In genomic region chr2:148043976-148044876, GRCm38 (mm10) we compare ENCODE assay signal across 9 mouse cellular contexts. TPM values are rescaled to one million over a fixed set of nuclear protein-coding genes. Genes with fewer than 3 reads are reported as not detected.
A peak's percentile ranks its signal among the peaks of the same experiment; 100 is the strongest.
DNase-seq lines count a peak whose midpoint lies in the region; ATAC-seq and TF ChIP-seq lines count a peak whose summit lies in the region.
"Had no signal": no experiment of that assay in that cellular context is flagged by ENCODE, and none has a peak within 500 bp of the region (broad histone marks: within the 10 kb centered on the region; RNA-seq: fewer than 3 reads in every experiment).

No protein-coding gene starts in this region.

- H3K27me3 ChIP-seq in kidney, postnatal 0 days (ENCODE audit: insufficient read depth, low read length) = peaks cover 86% of the 10 kb centered on the region
- peaks cover 100% of the 10 kb centered on the region for H3K27me3 ChIP-seq in embryonic facial prominence, embryonic 15.5 days
- H3K27me3 ChIP-seq in limb, embryonic 13.5 days = peaks cover 100% of the 10 kb centered on the region
- peaks cover 97% of the 10 kb centered on the region for H3K27me3 ChIP-seq in neural tube, embryonic 15.5 days (replicated peaks)

- H3K9ac ChIP-seq in kidney, postnatal 0 days (ENCODE audit: low read depth, low read length) = no peak overlapping the region
- H3K9ac ChIP-seq in embryonic facial prominence, embryonic 15.5 days = no peak overlapping the region
- H3K9ac ChIP-seq in limb, embryonic 13.5 days = no peak overlapping the region
- no peak overlapping the region for H3K9ac ChIP-seq in neural tube, embryonic 15.5 days (replicated peaks)

- peaks cover 8% of the 10 kb centered on the region; the same call in 1 of the 2 replicates for H3K4me1 ChIP-seq in kidney, postnatal 0 days (replicated peaks; ENCODE audit: insufficient read depth, low read length)
- peaks cover 35% of the 10 kb centered on the region for H3K4me1 ChIP-seq in embryonic facial prominence, embryonic 15.5 days
- H3K4me1 ChIP-seq in limb, embryonic 13.5 days = peaks cover 31% of the 10 kb centered on the region
- peaks cover 25% of the 10 kb centered on the region for H3K4me1 ChIP-seq in neural tube, embryonic 15.5 days

- peak overlapping the region; percentile 66; the same call in 1 of the 2 replicates for H3K4me2 ChIP-seq in kidney, postnatal 0 days (ENCODE audit: low read length)
- peak overlapping the region; percentile 47 for H3K4me2 ChIP-seq in embryonic facial prominence, embryonic 15.5 days (replicated peaks)
- H3K4me2 ChIP-seq in limb, embryonic 13.5 days (replicated peaks) = peak overlapping the region; percentile 32
- peak overlapping the region; percentile 45 for H3K4me2 ChIP-seq in neural tube, embryonic 15.5 days

- 1% methylated on average over 70 of the region's 71 CpGs for WGBS in kidney, postnatal 0 days
- 1% methylated on average over 71 of the region's 71 CpGs for WGBS in embryonic facial prominence, embryonic 15.5 days
- WGBS in limb, embryonic 13.5 days = under 1% methylated on average over 70 of the region's 71 CpGs
- 1% methylated on average over 71 of the region's 71 CpGs for WGBS in neural tube, embryonic 15.5 days

- DNase-seq in kidney, postnatal 0 days (ENCODE audit: low spot score) = no peak
- DNase-seq in kidney, postnatal 25 days = no peak
- DNase-seq in layer of hippocampus, adult 9-10 months (ENCODE audit: low spot score) = no peak
- no peak for DNase-seq in right cerebral cortex, postnatal 10 days (ENCODE audit: low spot score in 2 of 2)
- DNase-seq in layer of hippocampus, adult 2 months (ENCODE audit: low spot score in 2 of 2) = no peak

- 0 out of 2 replicates have a peak overlapping the region, but pooled peaks have one; percentile 40 for H3K4me3 ChIP-seq in kidney, postnatal 0 days (replicated peaks; ENCODE audit: low read depth, low read length)
- H3K4me3 ChIP-seq in embryonic facial prominence, embryonic 15.5 days (replicated peaks) = peak overlapping the region; percentile 35
- peak overlapping the region; percentile 22 for H3K4me3 ChIP-seq in limb, embryonic 13.5 days
- peak overlapping the region; percentile 24; the same call in 1 of the 2 replicates for H3K4me3 ChIP-seq in neural tube, embryonic 15.5 days (replicated peaks)
- H3K4me3 ChIP-seq in layer of hippocampus, adult 2 months = no peak overlapping the region

- ATAC-seq in kidney, postnatal 0 days (replicated peaks; ENCODE audit: low FRiP score, low read depth) = no peak
- no peak for ATAC-seq in embryonic facial prominence, embryonic 15.5 days (ENCODE audit: insufficient number of reproducible peaks, low FRiP score, low TSS enrichment, low read depth)
- no peak for ATAC-seq in limb, embryonic 13.5 days (ENCODE audit: low FRiP score, low read depth)
- ATAC-seq in neural tube, embryonic 15.5 days (ENCODE audit: low FRiP score) = no peak

- TF ChIP-seq CTCF in kidney, postnatal 0 days (IDR thresholded peaks at IDR 0.05; ENCODE audit: low read depth) = no peak
- no peak for TF ChIP-seq CTCF in layer of hippocampus, adult 2 months (conservative IDR thresholded peaks at IDR 0.05)

- H3K9me3 ChIP-seq in kidney, postnatal 0 days (replicated peaks; ENCODE audit: low read length) = no peaks in the 10 kb centered on the region
- no peaks in the 10 kb centered on the region for H3K9me3 ChIP-seq in embryonic facial prominence, embryonic 15.5 days (replicated peaks)
- no peaks in the 10 kb centered on the region; the same call in 1 of the 2 replicates for H3K9me3 ChIP-seq in limb, embryonic 13.5 days
- no peaks in the 10 kb centered on the region for H3K9me3 ChIP-seq in neural tube, embryonic 15.5 days (replicated peaks)

- no peaks in the 10 kb centered on the region for H3K36me3 ChIP-seq in kidney, postnatal 0 days (ENCODE audit: insufficient read depth, low read length)
- no peaks in the 10 kb centered on the region for H3K36me3 ChIP-seq in embryonic facial prominence, embryonic 15.5 days
- no peaks in the 10 kb centered on the region for H3K36me3 ChIP-seq in limb, embryonic 13.5 days
- no peaks in the 10 kb centered on the region for H3K36me3 ChIP-seq in neural tube, embryonic 15.5 days

- no peak overlapping the region for H3K27ac ChIP-seq in kidney, postnatal 0 days
- no peak overlapping the region for H3K27ac ChIP-seq in embryonic facial prominence, embryonic 15.5 days (replicated peaks)
- no peak overlapping the region for H3K27ac ChIP-seq in limb, embryonic 13.5 days
- H3K27ac ChIP-seq in neural tube, embryonic 15.5 days (replicated peaks) = no peak overlapping the region
- H3K27ac ChIP-seq in layer of hippocampus, adult 2 months = no peak overlapping the region

RNA-seq across cellular contexts. Expression of gene Foxa2, which starts 2.5 kb away (rescaled TPM):
- not detected in 2 replicates for polyA plus RNA-seq in kidney, postnatal 0 days (2015; fragmentation: Nextera tagmentation; extraction: Ambion mirVana)
- 0.42 and 0.49 TPM in 2 replicates for polyA plus RNA-seq in embryonic facial prominence, embryonic 15.5 days (2015; fragmentation: Nextera tagmentation; extraction: Ambion mirVana)
- polyA plus RNA-seq in limb, embryonic 13.5 days (2015; fragmentation: Nextera tagmentation; extraction: Ambion mirVana) = 0.06 TPM in 1 of 2 replicates, not detected in the other
- polyA plus RNA-seq in neural tube, embryonic 15.5 days (2015; fragmentation: Nextera tagmentation; extraction: Ambion mirVana) = 1.3 and 2.2 TPM in 2 replicates
- total RNA-seq in layer of hippocampus, adult 2 months (2021) = not detected
- polyA plus RNA-seq: cortical plate, adult 2 months had no signal
